Mouse (Mus musculus): ENCODE results near the gene Gls2.
"Not testable (repeated sequence)": the region's sequence is repeated elsewhere in the genome, so short reads cannot be mapped to it uniquely, and the experiment has no call there.

Gene Gls2

DNA sequence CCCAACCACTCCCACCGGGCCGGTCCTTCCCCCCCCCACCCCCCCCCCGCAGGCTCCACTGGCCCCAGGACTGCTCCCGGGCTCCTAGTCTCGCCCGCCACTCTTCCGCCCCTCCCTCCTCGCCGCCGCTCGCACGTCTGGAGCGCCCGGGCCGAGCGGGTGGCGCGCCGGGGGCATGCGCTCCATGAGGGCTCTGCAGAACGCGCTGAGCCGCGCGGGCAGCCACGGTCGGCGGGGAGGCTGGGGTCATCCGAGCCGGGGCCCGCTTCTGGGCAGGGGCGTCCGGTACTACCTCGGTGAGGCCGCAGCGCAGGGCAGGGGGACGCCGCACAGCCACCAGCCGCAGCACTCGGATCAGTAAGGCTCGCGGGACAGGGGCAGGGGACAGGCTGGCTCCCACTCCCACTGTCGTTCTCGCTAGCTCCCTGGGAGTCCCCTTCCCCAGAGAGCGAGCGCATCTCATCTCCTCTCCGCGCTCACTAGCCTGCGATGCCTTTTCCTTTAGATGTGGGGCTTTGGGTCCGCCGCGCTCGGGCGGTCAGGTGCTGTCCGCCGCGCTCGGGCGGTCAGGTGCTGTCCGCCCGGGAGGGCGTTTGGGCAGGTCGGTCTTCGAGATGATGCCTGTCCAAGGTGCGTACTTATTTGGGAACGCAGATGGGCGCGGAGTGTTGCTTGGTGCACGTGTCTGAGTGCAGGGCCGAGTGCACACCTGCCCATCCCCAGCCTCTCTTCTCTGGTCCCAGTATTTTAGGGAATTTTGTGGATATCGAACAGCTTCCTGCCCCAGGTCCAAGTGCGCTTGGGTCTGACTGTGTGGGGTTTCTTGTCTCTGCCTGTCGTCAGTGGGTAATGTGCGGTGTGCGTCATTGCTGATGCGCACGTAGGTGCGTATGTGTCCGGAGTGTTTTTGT lies 549 bp downstream of the Gls2 start:
- DNase-seq: peak; percentile 29 to 44

DNA sequence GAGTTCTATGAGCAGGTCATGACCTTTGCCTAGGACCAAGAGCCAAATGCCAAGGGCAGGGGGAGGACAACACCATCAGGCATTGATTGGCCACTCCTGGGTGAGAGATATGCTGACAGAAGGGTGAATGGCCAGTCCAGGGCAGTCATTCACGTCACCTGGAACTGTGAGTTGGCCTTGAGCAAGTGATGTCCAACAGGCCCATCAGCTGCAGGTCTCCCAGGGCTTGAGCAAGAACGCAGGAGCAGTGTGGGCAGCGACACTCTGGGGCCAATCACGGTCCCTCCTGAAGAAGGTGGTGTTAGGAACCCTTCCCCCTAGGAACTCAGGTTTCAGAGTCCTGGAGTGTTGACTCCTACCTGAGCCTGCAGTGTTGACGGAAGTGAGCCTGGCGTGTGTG lies 7.6 kb downstream of the Gls2 start:
- DNase-seq: no peak

DNA sequence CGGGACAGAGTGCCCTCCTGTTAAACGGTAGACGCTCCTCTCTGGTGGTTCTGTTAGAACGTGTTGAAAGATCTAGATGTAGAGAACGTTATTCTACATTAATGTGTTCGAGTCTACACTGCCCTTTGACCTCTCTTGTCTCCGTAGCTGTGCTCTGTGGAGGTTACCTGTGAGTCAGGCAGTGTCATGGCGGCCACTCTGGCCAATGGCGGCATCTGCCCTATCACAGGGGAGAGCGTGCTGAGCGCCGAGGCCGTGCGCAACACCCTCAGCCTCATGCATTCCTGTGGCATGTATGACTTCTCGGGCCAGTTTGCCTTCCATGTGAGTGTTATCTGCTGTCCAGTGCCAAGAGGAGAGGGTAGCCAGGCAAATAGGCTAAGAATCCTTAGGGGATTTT lies 10.7 kb downstream of the Gls2 start:
- no peak for DNase-seq

DNA sequence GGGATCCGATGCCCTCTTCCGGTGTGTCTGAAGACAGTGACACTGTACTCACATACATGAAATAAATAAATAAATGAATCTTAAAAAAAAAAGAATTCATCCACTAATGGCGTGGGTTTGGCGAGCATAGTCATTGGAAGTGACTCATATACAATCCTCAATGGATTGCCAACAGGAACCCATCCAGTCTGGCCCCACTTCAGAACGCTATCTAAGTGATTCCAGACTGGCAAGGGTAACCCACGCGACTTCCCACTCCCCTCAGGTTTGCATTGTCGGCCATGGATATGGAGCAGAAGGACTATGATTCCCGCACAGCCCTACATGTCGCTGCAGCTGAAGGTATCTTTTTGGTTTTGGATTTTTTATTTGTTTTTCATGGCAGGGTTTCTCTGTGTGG lies 14.1 kb downstream of the Gls2 start:
- no peak for DNase-seq

DNA sequence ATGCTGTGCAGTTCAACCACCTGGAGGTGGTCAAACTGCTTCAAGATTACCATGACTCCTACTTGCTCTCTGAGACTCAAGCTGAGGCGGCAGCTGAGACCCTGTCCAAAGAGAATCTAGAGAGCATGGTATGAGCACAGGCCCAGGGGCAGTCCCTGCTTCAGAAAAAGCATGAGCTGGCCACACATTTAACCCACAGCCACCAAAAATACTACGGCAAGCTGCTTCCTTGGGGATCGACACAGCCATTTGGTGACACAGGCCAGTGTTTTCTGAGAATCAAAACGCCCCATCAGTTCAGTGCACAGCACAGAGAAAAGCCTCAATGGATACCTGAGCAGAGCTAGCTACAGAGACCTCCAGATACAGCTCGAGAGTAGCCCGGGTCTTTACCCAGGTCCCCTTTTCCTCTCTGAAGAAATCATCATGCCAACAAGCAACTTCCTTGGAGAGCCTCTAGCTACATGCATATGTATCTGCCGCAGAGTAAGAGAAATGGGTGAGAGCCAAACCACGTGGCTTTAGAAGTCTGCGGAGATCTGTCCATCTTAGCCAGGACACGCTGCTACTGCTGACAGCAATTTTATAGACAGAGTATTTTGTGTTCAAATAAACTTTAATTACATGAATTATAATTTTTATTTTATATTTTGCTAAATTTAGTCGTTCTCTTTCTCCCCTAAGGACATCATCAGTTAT lies 15.2 kb downstream of the Gls2 start:
- no peak for DNase-seq

DNA sequence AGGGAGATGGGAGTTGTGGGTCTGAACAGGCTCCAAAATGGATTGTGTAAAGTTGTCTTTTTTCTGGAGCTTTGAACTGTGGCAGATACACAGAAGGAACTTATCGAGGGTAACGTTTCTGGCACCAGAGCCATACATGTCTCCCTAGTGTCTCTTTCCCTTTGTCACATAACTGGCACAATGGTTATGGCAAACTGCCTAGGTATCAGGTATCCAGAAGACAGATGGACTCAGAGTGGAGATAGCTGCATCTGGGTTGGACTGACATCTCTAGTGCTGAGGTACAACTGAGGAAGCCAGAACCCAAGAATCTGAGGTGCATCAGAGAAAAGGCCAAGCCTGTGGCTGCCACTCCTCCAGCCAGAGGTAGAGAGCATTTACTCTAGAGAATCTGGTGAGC lies 15.9 kb downstream of the Gls2 start:
- no peak for DNase-seq

DNA sequence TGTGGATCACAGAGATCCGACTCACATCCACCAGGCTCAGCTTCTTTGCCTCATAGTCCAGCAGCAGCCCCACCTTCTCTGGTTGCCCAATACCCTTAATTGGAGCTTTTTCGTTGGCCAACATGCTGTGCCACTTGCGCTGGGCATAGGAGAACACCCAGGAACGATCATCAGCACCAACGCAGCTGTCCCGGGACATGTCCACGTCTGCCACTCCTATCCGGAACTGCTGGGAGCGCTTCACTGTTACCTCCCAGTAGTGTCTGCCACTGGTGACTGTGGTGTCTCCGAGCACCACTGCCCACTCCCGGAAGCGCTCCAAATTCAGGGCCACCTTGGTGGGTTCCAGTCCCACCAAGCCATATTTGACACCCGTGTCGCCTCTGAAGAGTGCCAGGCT lies 16.7 kb downstream of the Gls2 start:
- DNase-seq: no peak

DNA sequence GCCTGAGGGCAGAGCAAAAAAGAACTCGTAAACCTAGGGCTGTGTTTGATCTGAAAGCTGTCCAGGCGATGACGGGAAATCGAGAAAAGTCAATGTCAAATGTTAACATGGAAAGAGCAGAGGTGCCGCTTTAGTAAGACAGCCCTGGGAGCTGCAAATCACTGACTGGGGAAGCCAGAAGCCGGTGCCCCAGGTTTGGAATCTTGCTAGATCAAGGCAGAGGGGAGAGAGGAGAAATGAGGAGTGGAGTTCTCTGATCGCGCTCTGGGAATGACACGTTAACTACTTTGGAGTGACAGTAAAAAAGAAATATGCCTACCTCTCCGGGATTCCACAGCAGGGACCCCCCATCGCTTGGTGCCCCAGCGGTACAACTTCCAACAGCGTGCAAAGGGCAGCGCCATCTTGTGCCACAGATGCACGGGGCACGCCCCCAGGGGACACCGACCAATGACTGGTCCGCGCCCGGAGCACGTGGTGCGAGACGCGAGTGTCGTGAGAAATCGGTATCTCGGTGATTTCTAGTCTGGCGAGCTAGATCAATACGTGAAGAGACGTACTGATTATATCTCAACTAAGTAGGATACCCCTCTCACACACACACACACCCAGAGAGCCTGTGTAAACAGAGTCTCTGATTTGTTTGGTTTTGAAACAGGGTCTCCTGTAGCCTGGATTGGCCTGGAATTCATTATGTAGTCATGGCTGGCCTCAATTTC lies 17.3 kb downstream of the Gls2 start, which contains the start of gene Spryd4:
Gene Spryd4, minus strand, starts transcription at position 418 of the 719 bp plus-strand sequence.
- DNase-seq: peak; percentile 91 to 93

DNA sequence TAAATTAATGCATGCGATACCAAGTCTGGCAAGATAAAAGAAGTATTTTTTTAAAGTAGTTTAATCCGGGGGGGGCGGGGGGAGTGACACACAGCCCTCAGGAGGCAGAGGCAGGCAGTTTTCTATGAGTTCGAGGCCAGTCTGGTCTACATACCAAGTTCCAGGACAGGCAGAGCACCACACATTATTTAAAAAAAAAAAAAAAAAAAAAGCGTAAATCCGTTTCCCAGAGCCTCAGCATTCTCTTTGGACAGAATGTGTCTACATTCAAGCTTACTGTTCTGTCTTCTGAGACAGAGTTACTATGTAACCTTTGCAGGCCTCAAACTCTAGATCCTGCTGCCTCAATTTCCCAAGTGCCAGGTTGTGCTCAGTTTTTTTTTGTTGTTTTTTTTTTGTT lies 17.9 kb downstream of the Gls2 start:
- no peak for DNase-seq

DNA sequence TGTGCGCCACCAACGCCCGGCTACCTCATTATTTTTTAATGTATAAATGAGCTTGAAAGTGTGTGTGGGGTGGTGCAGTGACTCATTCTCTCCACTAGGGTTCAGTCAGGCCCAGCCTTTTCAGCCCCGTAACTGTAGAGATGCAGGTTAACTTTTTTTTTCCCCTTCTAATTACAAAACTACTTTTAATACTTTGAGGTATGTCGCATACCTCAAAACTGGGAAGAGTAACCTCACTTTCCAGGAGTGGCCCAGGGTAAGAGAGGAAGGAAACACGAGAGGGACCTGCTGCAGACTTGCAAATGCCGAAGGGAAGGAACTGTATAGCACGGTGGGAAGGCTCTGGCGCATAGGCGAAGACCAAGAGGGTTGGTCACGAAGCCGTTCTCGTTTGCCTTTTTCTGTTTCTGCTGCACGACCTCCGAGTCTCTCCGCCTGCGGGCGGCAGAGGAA lies 18.6 kb downstream of the Gls2 start:
- peak; percentile 80 to 82 for DNase-seq

DNA sequence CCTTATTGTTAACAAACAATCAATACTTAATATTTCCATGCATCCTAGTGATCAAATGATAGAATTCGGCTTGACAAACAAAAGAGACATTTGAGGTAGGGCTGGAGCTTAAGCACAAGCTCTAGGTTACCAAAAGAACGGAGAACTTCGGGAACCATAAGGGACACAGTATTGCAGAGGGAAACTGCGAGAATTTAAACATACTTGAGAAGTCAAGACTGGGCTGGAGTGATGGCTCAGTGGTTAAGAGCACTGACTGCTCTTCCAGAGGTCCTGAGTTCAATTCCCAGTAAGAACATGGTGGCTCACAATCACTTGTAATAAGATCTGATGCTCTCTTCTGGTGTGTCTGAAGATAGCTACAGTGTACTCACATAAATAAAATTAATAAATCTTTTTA lies 19.9 kb downstream of the Gls2 start:
- DNase-seq: not testable (repeated sequence)

DNA sequence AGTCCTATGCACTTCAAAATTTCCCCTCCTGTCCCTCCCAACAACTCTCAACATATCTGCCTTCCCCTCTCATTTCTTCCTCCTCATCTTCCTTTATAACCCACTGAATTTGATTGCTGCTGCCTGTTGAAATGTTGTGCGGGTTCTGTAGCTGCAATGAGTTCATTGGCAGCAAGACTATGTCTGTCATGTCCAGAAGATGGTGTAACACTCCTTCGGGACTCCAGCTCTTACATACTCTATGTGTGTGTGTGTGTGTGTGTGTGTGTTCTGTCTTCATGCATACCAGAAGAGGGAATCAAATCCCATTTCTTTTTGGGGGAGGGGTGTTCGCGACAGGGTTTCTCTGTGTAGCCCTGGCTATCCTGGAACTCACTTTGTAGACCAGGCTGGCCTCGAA lies 20.7 kb downstream of the Gls2 start:
- no peak for DNase-seq

DNA sequence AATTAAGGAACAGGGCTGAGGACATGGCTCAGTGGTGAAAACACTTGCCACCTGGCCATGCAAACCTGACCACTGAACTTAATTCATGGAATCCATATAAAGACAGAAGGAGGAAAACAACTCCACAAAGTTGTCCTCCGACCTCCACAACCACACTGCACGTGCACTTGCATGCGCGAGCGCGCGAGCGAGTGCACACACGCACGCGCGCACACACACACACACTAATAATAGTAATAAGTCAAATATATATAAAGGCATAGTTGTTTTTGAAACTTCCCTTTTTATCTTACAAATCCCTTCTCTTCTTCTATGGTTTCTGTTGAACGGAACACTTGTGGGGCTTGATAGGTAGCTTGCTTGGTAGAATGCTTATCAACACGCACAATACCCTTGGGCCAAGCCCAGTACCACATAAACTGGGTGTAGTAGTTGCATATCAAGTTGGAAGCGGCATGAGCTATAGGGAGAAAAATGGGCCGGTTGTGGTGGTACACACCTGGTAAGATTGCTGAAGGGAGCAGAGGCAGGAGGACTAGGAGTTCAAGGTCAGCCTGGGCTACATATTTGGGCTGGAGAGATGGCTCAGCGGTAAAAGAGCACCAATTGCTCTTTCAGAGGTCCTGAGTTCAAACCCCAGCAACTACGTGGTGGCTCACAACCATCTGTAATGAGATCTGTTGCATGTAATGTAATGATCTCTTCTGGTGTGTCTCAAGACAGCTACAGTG lies 24.3 kb downstream of the Gls2 start:
- no peak for DNase-seq

DNA sequence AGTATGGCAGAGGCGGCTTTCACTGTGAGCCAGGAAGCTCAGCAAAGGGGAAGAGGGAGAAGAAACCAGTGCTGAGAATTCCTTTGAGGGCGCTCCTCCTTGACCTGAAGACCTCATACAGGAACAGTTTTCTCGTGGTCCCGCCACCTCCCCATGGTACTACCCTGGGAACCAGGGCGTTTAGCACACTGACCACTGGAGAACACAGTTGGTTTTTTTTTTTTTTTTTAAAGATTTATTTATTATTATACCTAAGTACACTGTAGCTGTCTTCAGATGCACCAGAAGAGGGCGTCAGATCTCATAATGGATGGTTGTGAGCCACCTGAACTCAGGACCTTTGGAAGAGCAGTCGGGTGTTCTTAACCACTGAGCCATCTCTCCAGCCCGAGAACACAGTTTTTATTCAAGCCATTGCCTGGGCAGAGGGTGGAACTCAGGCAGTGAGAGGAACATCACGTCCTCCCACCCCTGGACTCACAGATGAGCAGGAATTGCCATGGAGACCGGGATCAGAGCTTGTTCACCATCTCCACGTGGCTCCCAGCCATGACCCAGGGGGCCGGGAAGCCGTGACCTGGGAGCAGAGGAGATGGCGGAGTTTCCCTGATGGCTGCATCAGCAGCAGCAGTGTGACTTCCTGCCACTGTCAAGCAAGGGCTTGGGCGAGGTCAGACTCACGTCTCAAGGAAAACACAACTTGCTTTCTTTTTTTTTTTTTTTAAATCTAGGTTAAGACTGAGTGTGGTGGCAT lies 27.5 kb downstream of the Gls2 start:
- DNase-seq: no peak

DNA sequence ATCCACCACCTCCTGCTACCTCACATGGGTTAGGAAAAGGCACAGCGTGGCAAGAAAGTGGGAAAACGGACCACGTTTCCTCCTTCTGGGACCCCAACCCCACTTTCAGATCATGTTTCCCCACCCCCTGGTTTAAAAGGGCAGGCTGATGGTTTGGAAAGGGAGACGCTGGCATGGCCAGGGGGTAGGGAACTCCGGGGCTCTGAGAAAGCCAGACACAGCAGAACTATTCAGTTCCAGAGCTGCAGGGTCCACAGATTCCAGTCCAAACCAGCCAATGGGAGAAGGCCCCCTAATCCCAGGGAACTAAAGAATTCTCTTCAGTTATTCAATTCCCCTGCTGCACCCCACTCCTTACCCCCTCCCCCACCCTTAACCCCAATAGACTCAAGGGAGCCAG lies 30.8 kb downstream of the Gls2 start:
- DNase-seq: no peak

DNA sequence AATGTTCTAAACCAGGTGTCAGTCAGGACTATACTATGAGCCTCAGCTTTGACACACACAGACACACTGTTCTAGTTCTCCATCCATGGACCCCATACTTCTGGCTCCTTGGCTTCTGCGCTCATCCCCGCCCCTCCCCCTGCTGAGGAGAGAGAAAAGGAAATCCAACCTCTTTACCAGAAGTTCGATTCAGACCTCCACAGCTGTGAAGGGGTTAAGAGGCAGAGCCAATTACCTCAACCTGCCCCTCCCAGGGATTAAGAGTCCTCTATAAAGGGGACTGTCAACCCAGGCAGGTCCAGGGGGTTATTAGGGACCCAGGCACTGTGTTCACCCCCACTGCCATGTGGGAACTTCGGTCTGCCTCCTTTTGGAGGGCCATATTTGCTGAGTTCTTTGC lies 31.3 kb downstream of the Gls2 start, which contains the start of gene Mip:
Gene Mip, plus strand, starts transcription at position 301 of the 400 bp plus-strand sequence.
- DNase-seq: no peak

DNA sequence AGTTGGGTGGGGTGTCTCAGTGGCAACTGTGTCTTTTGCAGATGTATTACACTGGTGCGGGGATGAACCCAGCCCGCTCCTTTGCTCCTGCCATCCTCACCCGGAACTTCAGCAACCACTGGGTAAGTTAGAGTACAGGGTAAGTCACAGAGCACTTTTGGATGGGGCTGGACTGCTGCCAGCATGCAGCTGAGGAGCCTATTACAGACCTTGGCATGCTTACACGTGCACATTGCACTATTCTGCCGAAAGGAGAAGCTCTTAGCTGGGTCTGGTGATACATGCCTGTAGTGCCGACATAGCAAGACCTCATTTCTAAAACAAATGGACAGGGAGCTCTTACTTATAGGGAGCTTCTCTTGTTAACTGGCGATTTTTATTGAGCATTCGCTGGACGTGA lies 33.3 kb downstream of the Gls2 start:
- DNase-seq: no peak

DNA sequence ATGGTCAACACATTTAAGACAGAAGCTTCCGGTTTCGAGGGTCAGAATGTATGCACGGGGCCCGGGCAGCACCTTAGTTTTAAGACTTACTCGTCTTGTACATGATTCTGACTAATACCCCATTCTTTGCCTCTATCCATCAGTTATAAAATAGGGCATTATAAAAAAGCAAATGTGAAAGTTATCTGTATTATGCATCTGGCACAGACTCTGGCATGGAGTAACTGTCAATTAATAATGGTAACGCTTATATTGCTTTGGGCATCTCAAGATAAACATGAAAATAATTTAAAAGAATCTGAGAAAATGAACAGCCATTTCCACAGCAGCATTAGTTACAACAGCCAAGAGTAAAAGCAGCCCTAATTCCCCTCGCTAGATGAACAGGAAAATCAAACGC lies 33.8 kb downstream of the Gls2 start:
- DNase-seq: no peak

DNA sequence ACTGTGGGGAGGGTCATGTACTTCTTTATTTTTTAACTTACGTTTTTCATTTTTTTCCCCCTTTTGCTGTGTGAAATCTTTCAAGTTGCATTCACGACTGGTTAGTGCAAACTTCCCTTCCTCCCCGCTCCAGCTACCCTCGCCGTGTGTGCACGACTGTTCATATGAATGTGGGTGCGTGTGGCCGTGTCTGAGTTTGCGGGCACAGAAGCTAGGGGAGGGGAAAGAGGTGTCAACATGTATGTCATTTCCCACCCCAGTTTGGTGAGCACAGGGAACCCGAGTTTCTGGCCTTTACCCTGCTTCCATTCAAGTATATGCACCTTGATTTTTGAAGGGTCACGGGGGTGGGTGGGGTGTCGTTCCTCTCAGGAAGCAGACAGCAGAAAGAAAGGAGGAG lies 36.3 kb downstream of the Gls2 start:
- DNase-seq: no peak

DNA sequence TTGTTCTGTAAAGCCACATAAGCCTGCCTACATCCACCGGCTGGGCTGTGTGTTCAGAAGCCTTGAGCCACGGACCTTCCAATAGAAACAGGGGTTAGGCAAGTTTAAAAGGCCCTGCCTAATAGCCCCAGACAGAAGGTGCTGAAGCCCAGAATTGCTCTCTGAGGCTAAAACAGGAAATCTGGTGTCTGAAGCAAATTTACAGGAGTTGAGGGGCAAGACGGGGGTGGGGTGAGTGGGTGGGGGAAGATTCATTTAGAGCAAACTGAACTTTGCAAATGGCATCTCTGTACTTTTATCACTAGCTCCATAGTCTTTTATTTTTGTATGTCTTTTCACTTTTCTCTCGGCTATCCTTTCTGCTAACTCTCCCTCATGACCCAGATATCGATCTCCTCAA lies 36.9 kb downstream of the Gls2 start:
- no peak for DNase-seq

DNA sequence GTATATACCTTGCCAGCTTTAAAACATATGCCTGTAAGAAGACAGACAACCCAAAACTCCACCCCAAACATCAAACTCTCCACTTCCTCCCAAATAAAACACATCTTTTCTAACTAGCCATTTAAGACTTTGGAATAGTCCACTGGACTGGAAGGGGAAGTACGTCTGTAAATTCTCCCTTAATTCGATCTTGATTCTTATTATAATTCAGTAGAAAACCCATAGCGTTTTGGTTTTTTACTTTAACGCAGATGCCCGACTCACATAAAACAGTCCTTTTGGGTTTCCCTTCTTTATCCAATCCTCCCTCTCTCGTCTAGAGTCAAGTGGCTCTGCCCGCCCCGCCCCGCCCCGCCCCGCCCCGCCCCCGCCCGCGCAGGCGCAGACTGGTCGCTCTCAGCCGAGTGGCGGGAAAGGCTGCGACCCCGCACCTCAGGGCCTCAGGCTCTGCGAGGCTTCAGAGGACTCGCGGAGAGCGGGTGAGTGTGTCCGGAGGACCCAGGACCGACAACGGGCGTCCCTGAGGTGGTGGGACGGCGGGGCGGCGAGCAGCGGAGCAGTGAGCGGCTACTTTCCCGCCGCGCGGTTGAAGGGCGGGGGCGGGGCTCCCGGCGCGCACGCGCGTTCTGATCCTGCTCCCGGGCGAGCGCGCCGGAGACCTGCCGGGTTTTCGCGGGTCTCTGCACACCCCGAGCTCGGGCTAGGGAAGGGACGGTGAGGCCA lies 37.6 kb downstream of the Gls2 start, which contains the start of gene Timeless:
Gene Timeless, plus strand, starts transcription at position 369 of the 723 bp plus-strand sequence.
- DNase-seq: peak; percentile 94 to 96
